Mouse (Mus musculus): ENCODE data around the gene Bahcc1. TPM values are rescaled to one million over a fixed set of nuclear protein-coding genes. Genes with fewer than 3 reads are reported as not detected.

Gene Bahcc1
- total RNA-seq, 2 experiments from 2014 or later, result 20.6 to 21.3 TPM

DNA sequence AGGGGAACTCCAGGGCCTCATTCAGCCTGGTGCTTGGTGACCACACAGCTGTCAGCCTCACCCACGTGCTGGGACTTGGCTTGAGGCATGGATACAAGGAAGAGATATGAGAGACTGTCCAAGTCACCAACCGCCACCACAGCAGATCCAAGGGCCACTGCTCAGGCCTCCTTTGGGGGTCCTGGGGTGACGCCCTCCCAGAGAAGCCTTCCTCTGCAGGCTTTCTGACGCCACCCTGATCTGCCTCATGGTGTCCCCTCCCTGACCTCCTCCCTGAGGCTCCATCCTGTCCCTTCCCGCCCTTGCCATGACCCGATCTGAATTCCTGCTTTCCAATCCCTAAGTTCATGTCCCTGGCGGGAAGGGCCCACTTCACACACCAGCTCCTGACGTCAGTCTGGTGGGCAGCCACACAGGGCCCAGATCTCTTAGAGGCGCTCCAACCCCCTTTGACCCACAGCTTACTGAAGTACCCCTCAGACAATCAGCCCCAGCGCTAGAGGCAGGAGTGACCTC lies 17.0 kb upstream of the Bahcc1 start:
- no peak for TF ChIP-seq CTCF (IDR thresholded peaks at IDR 0.05)
- intact Hi-C loops (cut with DNase I), result no loop called here
- no peak overlapping the region for H3K4me3 ChIP-seq
- no peak overlapping the region for H3K27ac ChIP-seq
- DNase-seq (ENCODE audit: extremely low spot score in 1 of 2, low spot score in 2 of 2), result no peak

DNA sequence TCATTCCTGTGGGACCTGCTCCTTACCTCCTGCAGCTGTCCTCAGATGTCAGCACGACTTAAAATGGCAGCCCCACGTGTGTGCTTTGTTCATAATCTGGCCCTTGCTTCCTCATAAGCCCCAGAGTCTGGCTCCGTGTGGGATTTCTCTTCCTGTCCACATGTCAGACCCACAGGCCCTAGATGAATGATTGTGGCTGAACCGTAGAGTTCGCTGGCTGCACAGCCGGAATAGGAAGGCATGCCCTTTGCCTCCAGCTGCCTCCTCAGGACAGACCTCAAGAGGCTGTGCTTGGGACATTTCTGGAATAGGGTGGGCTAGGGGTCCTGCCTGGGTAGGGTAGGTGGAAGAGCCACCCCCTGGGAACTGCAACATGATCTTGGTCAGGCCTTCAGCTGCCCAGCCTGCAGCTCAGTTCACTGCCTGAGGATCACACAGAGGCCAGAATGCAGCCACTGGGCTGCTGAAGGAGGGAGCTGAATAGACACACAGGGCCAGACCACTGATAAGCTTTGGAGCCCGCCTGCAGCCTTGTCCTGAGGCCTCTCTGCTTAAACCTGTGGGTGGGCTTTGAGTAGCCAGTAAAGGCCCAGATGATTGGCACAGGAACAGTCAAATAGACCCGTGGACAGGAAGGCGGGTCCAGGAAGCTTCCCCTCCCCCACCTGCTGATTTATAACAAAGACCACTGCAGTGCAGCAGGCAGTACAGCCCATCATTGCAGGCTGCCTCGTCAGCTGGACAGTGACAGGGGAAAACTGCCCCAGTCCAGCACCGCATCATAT lies 16.0 kb upstream of the Bahcc1 start:
- intact Hi-C loops (cut with DNase I), result no loop called here
- H3K4me3 ChIP-seq, result no peak overlapping the region
- no peak for DNase-seq (ENCODE audit: extremely low spot score in 1 of 2, low spot score in 2 of 2)
- no peak for TF ChIP-seq CTCF (IDR thresholded peaks at IDR 0.05)
- no peak overlapping the region for H3K27ac ChIP-seq

DNA sequence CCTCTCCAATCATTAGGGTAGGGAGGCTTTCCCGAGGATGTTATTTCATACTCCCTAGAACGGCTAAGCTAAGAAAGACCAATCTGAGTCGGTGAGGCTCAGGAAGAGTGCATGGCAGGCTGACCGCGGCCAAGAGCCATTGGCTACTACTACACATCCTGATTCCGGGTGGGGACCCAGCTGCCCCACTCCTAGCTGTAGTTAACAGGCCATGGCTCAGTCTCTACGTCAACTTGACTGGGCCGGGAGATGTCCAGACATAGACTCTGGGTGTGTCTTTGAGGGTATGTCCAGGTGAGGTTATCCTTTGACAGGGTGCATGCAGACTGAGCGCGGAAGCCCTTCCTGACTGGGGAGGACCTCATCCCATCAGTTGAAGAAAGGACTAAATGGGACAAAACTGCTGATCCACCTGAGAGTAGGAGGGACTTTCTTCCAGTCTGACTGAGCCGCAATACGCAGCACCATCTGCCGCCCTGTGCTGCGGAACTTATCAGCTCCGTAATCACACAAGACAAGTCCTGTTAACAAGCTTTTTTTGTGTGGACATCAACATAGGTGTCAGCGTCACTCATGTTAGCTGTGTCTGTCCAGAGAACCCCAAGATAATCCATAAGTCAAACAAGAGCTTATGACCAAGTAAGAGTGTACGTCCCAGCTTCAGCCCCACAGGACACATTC lies 14.4 kb upstream of the Bahcc1 start:
- no peak for TF ChIP-seq CTCF (IDR thresholded peaks at IDR 0.05)
- intact Hi-C loops (cut with DNase I), result no loop called here
- no peak for DNase-seq (ENCODE audit: extremely low spot score in 1 of 2, low spot score in 2 of 2)
- Histone ChIP-seq H3K4me3 (no peak overlapping the region), H3K27ac (no peak overlapping the region)

DNA sequence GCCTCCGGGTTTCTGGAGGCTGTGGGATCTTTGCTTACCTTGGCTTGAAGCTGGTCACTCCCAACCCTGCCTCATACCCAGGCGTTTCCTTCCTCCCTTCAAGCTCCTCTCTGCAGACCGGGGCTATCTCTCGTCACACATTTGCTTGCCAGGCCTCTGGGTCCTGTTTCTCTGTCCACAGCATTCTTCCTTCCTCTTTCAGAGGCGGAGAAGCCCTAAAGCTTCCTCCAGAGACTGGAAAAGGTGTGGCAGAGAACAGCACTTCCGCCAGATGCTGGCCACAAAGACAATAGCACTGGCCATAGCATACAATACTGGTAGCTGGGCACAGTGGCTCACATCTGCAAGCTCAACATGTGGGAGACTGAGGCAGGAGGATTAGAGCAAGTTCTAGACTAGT lies 13.8 kb upstream of the Bahcc1 start:
- intact Hi-C loops (cut with DNase I), result no loop called here
- Histone ChIP-seq H3K4me3 (no peak overlapping the region), H3K27ac (no peak overlapping the region)
- DNase-seq (ENCODE audit: extremely low spot score in 1 of 2, low spot score in 2 of 2), result no peak
- TF ChIP-seq CTCF (IDR thresholded peaks at IDR 0.05), result no peak

DNA sequence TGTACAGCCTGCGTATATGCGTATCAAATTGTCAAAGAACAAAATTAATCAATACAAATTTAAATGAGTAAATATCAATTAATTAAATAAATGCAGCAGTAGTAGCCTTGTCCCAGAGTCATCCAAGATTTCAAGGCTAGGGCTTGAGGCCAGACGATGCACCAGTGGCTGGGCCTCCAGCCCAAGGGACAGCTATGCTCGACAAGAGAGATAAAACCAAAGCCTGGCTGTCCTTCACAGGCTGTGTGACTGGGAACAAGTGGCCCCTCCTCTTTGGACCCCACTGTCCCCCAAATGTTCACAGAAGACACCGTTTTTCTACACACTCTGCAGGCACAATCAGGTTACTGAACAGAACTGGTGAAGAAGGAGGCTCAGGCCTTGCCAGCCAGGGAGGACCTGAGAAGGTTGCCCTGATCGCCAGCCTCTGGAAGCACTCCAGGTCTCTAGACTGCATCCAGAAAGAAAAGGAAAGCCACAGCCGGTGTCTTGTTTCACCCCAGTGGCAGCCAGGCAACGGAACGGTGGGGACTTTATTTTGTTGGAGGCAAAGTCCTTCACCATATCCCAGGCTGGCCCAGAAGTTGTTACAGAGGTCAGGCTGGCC lies 12.7 kb upstream of the Bahcc1 start:
- intact Hi-C loops (cut with DNase I), result no loop called here
- no peak for DNase-seq (ENCODE audit: extremely low spot score in 1 of 2, low spot score in 2 of 2)
- TF ChIP-seq CTCF (IDR thresholded peaks at IDR 0.05), result no peak
- Histone ChIP-seq H3K27ac (no peak overlapping the region), H3K4me3 (no peak overlapping the region)

DNA sequence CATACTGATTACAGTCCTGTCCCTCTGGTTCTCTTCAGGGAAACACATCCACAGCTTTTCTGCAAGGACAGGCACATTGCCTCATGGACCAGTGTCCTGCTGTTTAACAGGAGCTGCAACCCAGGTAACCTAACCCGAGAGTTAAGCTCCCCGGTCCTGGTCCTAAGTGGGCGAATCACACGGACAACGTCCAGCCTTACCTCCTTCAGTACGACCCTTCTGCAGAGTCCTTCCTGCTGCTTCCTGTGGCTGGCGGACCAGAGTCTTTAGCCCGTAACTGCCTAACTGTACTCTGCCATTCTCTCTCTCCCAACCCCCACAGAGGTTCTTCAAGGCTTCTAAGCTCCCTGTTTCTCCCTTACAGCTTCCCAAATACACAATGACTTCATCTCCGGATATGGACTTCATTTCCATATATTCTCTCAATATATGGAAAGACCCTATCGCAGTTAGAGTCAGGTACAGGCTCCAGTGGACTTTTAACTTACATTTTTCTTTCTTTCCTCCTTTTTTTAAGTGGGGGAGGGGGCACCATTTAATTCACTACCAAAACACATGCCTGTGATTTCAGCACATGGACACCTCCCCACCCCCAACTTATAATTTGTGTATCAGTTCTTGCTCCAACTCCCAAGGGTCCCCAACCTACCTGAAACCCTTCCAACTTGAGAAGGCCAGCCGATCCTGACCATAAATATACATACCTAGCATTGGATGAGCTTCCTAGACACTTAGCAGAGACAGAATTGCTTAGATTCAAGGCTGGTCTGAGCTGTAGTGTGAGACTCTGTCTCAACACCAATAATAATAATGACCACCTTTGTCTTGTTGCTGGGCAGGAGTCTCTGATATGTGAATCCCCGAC lies 11.6 kb upstream of the Bahcc1 start:
- intact Hi-C loops (cut with DNase I), result no loop called here
- no peak for TF ChIP-seq CTCF (IDR thresholded peaks at IDR 0.05)
- no peak overlapping the region for H3K27ac ChIP-seq
- H3K4me3 ChIP-seq, result no peak overlapping the region
- DNase-seq (ENCODE audit: extremely low spot score in 1 of 2, low spot score in 2 of 2), result no peak

DNA sequence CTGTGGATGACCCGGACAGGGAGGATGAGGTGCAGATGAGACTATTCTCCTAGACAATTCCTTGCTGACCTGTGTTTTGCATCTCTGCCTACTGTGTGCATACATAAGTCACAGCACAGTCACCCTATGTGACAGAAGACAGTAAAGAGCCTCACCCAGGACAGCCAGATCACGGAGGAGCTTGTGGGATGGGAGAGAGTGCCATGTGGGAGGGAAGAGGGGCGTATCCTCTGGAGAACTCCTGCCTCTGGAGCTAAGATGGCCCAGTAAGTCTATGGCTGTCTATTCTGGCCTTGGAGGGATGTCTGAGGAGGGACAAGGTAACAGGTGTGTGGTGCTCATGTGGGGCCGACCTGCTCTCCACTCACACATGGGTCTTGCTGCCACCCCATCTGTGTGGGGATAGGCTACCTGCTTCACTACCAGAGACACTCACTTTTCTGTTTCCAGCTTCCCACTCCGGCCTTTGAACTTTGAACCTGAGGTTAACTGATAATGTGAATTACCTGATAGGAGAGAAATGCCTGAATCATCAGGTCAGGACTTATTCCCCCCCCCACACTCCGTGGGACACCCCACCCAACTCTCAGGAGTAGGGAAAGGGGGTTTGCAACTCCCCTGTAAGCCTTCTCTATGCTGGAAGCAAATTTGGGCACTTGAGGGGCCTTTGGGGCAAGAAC lies 10.2 kb upstream of the Bahcc1 start:
- TF ChIP-seq CTCF (IDR thresholded peaks at IDR 0.05), result no peak
- peak overlapping the region; percentile 64; the same call in 1 of the 2 replicates for H3K27ac ChIP-seq
- H3K4me3 ChIP-seq, result no peak overlapping the region
- DNase-seq (ENCODE audit: extremely low spot score in 1 of 2, low spot score in 2 of 2), result no peak
- intact Hi-C loops (cut with DNase I), result no loop called here

DNA sequence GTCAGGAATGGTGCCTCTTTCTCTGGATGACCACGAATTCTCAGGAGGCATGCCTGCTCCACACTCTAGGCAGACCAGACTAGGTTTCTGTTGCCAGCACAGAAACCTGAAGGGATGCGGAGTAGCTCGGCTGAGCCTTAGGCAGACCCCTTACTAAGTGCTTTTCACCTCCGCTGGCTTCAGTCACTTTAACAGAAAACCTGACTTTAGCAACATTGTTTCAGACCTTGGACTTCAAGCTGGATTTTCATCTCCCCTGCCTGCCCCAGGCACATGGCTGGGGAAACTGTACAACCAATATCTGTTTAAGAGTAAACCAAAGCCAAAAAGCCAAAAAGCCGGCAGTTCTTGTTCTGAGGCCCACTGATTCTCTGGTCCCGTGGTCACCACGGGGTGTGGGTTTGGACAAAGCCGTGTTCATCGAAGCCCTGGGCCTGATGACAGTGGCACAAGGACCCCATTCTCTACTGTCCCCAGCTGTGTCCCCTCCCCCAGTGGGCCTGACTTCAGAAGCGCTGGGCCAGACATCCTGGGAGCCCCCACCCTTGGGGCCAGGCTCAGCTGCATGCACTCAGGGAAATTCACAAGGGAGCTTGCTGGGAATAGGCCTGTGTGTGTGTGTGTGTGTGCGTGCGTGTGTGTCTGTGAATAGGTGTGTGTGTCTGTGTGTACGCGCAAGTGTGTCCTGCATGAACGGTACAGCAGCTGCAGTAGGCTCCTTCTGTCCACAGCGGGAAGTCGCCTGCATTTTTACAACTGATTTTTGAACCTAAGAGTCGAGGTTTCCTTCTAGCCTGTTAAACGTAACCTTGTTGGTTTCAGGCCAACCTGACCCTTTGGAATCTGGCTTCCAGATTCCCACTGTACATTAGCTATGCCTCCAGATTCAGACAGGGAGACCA lies 8.9 kb upstream of the Bahcc1 start:
- DNase-seq (ENCODE audit: extremely low spot score in 1 of 2, low spot score in 2 of 2), result peak in 1 of 2 experiments; percentile 68
- Histone ChIP-seq H3K4me3 (no peak overlapping the region), H3K27ac (peak overlapping the region; percentile 71; the same call in 1 of the 2 replicates)
- no peak for TF ChIP-seq CTCF (IDR thresholded peaks at IDR 0.05)
- intact Hi-C loops (cut with DNase I), result no loop called here

DNA sequence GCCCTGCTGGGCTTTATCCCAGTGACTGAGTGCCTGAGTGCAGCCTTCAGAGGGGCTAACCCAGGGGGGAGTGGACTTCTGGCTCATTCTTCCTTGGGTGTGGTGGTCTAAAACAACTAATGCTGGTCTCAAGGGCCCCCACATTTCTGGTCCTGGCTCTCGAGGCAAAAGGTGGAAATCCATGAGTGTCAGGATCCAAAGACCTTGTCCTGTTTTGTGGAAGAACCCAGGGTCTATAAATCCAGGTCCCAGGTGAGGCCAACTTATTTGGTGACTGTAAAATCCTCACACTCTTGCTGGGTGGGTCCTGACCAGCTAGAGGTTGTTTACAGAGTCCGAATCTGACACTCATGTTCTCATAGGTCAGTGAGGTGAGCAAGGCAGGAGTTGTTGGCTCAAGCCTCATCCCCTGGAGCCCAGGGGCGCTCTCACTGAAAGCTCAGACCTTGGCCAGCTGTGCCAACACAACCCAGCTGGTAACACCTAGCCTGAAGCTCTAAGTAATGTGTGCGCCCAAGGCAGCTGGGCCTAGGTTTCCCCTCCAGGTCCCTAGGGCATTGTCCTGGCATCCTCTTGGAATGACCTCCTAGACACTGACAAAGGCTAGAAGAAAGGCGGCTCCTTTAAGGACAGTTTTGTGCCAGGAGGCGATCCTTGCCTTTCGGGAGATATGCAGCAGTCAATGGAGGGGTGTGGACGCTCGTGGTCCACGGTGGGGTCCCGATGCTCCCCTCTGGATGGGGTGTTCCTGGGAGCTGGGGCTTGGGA lies 8.1 kb upstream of the Bahcc1 start:
- no peak for DNase-seq (ENCODE audit: extremely low spot score in 1 of 2, low spot score in 2 of 2)
- intact Hi-C loops (cut with DNase I), result no loop called here
- TF ChIP-seq CTCF (IDR thresholded peaks at IDR 0.05), result no peak
- peak overlapping the region; percentile 71 for H3K27ac ChIP-seq
- H3K4me3 ChIP-seq, result peak overlapping the region; percentile 33

Data from left cerebral cortex, adult 2 months (tissue).